Mouse (Mus musculus): ENCODE results near the gene Gm10974.
A peak's percentile ranks its signal among the peaks of the same experiment; 100 is the strongest.

Gene Gm10974

DNA sequence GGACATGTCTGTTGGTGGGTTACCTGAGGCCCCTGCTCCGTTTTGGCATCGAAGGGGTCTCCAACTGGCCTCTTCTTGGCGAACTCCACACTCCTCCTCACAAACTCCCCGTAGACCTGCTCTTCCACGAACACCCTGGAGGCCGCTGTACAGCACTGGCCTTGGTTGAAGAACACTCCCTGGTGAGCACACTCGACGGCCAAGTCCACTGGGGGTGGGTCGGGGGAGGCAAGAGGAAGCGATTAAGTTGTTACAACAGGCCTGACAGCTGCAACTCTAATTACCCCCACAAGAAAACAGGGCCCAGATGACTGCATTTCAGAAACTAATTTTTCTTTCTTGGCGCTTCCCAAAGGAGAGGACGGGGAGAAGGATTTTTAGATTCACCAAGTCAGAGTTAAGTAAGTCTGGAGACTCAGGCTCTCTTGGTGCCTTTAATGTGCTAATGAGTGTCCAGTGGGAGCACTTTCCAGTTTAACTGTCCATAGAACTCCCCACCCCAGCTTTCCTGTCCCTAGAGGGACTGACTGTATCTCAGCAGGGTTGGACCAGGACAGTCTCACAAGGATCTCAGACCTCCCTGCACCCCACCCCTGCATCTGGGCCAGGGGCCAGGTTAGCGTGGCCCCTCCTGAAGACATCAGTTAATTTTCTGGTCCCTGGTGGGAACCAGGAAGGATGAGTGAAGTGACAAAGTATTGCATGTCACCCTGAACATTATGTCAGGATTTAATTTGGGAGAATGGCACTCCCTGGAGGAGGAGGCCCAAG is 40.4 kb downstream of the Gm10974 start:
- peak; percentile 59 to 70 for DNase-seq

DNA sequence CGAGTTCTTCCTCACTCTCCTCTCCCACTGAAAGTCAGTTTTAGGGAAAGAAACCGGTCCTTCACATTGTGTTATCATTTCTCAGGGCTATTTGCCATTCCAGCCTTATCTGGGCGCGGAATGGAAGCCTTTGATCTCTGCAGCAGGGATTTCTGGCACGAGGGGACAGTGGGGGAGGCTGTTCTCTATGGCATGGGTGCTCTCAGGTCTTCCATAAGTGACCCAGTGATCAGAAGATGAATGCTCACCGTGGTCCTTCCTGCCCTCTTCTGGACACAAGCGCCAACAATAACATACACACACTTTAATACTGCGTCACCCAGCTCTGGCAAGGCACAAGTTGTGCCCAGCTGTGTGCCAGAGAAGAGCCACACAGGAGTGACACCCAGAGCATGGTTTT is 41.3 kb downstream of the Gm10974 start:
- DNase-seq = no peak

DNA sequence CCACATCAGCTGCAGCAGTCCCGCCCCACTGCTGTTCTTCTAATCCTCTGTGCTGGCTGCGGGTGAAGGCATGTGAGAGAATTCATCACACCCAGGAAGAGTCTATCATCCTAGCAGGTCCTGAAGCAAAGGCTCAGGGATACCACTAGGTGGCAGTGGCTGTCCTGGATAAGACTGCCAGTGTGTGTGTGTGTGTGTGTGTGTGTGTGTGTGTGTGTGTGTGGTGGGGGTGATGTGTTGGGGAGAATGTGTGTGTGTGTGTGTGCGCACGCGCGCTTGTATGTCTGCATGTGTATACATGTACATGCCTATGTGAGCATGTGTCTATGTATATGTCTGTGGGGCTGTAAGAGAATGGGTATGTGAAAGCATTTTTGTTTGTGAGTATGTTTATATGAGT is 43.7 kb downstream of the Gm10974 start:
- DNase-seq = peak; percentile 66 to 69

DNA sequence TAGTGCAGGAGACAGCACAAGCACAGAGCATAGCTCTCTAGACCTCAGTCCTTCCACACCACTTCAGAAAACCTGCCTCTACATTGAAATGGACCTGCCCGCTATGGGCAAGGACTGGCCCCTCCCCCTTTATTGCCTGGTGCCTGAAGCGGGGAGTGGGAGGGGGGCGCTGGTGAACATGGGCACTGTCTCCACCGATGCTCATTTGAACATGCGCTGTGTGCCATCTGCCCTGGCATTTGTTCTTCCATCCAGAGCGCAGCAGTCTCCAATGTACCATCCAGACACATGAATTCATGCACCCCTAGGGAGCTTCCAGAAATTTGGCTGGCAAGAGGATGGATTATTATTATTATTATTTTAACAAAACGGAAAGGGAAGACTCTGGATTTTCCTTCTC is 47.4 kb downstream of the Gm10974 start:
- no peak for DNase-seq

DNA sequence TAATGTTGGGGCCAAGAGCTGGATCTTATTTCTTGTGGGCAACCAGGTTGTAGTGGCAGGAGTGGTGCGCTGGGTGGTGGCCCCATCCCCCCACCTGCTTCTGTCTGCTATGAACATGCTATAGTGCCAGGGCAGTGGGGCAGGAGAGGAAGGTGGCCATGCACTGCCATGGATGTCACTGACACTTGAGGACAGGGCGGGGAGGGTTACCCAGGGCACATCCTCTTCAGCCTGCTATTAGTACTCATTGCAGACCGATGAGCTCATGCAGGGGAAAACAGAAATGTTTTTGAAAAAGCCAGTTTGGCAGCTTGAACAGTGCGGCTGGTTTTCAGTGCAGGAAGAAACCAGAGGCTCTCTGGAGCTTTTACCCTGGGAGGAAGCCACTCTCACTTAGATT is 51.1 kb downstream of the Gm10974 start:
- DNase-seq = no peak

DNA sequence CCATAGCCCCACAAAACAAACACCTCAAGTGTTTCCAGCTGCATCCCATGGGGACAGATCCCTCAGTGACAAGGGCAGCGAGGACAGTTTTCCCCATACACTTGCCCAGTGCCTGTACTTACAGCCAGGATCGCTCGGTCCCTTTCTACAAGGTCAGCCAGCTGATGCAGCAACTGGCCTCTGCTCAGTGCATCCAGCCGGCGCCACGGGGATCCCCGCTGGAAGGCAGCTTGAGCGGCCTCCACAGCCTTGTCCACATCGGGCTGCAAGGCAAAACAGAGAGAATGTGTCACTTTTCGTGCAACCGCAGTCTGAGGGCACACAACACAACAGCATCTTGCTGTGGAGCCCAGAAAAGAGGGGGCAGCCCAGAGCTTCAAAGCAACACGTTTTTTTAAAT is 53.3 kb downstream of the Gm10974 start:
- DNase-seq = no peak

DNA sequence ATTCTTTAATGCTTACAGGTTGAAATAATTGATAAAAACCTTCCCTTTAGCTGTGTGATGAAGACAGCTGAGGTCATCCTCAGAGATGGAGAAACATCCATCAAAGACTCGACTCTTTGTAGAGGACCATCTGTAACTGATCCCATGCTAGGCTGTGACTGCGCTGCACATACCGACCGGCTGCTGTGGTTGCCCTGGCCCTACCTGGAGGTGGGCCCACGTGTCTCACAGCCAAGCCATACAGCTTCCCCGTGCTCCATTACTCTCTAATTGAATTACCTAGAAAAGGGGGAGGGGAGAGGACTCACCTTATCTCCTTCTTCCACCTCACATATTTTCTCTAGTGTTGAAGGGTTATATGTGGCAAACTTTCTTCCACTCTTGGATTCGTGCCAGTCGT is 56.2 kb downstream of the Gm10974 start:
- DNase-seq = no peak

DNA sequence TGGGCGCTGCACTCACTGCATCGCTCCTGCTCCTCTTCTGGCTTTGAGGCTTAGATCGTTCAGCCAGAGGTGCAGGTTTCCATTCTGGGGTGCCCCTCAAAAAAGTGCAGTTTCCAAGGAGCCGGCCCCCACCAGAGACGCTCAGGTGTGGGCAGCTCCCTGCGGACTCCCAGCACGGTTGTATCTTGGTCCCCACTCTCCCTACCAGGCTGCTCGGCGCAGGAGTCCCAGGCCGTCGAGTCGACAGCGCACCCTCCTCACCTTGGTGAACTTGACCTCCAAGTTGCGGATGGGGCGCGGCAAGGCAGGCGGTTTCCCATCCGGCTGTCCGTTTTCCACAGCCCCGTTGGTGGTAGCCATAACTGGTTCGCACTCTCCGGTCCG is 61.3 kb downstream of the Gm10974 start:
- no peak for DNase-seq

DNA sequence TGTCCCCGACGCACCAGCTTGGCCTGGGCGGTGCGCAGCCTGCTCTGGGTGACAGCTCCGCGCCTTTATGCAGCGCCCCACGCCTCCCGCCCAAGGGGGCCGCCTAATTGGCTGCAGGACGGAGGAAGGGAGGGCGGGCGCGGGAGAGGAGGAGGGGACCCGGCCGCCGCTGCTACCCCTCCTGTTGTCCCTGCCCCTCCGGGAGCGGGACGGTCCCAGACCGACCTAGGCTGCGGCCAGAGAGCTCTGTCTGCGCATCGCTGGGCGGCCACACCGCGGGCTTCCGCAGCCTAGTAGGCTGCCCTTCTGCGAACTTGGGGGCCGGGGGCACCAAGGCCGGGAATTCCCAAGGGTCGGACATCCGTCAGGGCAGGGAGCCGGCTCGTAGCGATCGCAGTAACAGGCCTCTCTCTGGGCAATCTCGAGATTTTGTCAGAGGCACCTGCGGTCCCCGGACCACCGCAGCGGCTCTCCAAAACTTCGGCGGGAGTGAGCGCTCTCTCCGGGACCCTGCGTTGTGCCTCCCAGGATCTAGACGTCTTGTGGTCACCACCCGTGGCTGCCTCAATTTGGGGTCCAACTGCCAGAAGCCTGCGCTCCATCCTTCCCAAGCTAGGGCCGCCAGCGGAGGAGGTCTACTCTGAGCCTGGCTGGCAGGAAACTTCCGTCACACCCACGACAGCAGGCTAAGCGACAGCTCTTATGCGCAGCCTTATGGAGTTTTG is 61.9 kb downstream of the Gm10974 start, which contains the start of gene Aldh1a3:
Gene Aldh1a3, minus strand, starts transcription at position 81 of the 725 bp plus-strand sequence.
- peak; percentile 76 to 85 for DNase-seq

DNA sequence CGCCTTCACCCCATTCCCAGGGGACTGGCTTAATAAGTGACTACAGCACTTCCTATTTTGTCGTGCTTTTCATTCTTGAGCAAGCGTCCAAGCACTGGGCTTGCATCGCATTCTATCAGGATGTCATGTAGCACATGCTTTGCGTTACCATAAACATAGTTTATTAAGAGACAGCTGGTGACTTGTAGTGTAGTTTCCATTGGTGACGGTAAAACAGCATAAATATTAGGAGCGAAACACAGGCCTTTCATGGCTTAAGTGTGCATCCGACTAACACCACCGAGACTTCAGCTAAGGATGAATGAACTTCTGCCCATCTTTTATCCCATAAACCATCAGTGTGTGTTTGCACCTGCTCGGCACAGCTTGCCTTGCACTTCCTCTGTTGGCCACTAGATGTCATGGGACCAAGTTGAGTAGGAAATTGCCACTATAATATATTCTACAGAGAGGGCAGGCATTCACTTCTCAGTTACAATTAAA is 68.8 kb downstream of the Gm10974 start:
- DNase-seq = peak; percentile 86 to 87
